Comparison of ENCODE assay signal across 8 mouse cellular contexts in genomic region chr8:80811591-80811991, GRCm38 (mm10).
DNase-seq lines count a peak whose midpoint lies in the region; ATAC-seq and TF ChIP-seq lines count a peak whose summit lies in the region.
"Had no signal": no experiment of that assay in that cellular context is flagged by ENCODE, and none has a peak within 500 bp of the region (broad histone marks: within the 10 kb centered on the region; RNA-seq: fewer than 3 reads in every experiment).

No protein-coding gene starts in this region.

- H3K9me3 ChIP-seq in lung, postnatal 0 days (ENCODE audit: low read length): no peaks in the 10 kb centered on the region
- H3K9me3 ChIP-seq in kidney, embryonic 16.5 days (ENCODE audit: low read length): no peaks in the 10 kb centered on the region
- no peaks in the 10 kb centered on the region for H3K9me3 ChIP-seq in stomach, embryonic 16.5 days (replicated peaks; ENCODE audit: control insufficient read depth, low read length)
- H3K9me3 ChIP-seq in forebrain, embryonic 16.5 days (ENCODE audit: control insufficient read depth, low read length): no peaks in the 10 kb centered on the region
- H3K9me3 ChIP-seq: forebrain, embryonic 12.5 days had no signal

- no peak overlapping the region for H3K4me2 ChIP-seq in lung, postnatal 0 days (replicated peaks; ENCODE audit: low read depth, low read length)
- H3K4me2 ChIP-seq in kidney, embryonic 16.5 days (replicated peaks; ENCODE audit: low read depth, low read length): no peak overlapping the region
- no peak overlapping the region for H3K4me2 ChIP-seq in stomach, embryonic 16.5 days (ENCODE audit: low read depth, low read length)
- no peak overlapping the region for H3K4me2 ChIP-seq in forebrain, embryonic 16.5 days (ENCODE audit: low read length)
- H3K4me2 ChIP-seq: forebrain, embryonic 12.5 days had no signal

- no peaks in the 10 kb centered on the region for H3K36me3 ChIP-seq in lung, postnatal 0 days (ENCODE audit: insufficient read depth, low read length)
- no peaks in the 10 kb centered on the region for H3K36me3 ChIP-seq in kidney, embryonic 16.5 days (ENCODE audit: insufficient read depth, low read length)
- peaks cover 2% of the 10 kb centered on the region; the same call in 1 of the 2 replicates for H3K36me3 ChIP-seq in stomach, embryonic 16.5 days (ENCODE audit: control insufficient read depth, insufficient read depth, low read length)
- no peaks in the 10 kb centered on the region for H3K36me3 ChIP-seq in forebrain, embryonic 16.5 days (ENCODE audit: control insufficient read depth, insufficient read depth)
- H3K36me3 ChIP-seq: forebrain, embryonic 12.5 days had no signal

- peak overlapping the region; percentile 44; the same call in 1 of the 2 replicates for H3K27ac ChIP-seq in lung, postnatal 0 days (ENCODE audit: low read length)
- H3K27ac ChIP-seq in kidney, embryonic 16.5 days (ENCODE audit: low read length): peak overlapping the region; percentile 70
- peak overlapping the region; percentile 43 for H3K27ac ChIP-seq in stomach, embryonic 16.5 days (ENCODE audit: low read length)
- H3K27ac ChIP-seq in forebrain, embryonic 16.5 days (ENCODE audit: low read length): no peak overlapping the region
- H3K27ac ChIP-seq: forebrain, embryonic 12.5 days had no signal

- peak; percentile 41 for ATAC-seq in lung, postnatal 0 days
- 0 out of 2 replicates have a peak, but pooled peaks have one; percentile 21 for ATAC-seq in kidney, embryonic 16.5 days (ENCODE audit: low FRiP score, low TSS enrichment)
- ATAC-seq in stomach, embryonic 16.5 days (ENCODE audit: insufficient read depth, low FRiP score): no peak
- no peak for ATAC-seq in forebrain, embryonic 16.5 days

- no peak for TF ChIP-seq CTCF in lung, postnatal 0 days (IDR thresholded peaks at IDR 0.05)

- H3K27me3 ChIP-seq in lung, postnatal 0 days (replicated peaks; ENCODE audit: insufficient read depth, low read length): no peaks in the 10 kb centered on the region
- no peaks in the 10 kb centered on the region for H3K27me3 ChIP-seq in kidney, embryonic 16.5 days (ENCODE audit: insufficient read depth, low read length)
- no peaks in the 10 kb centered on the region for H3K27me3 ChIP-seq in stomach, embryonic 16.5 days (ENCODE audit: control insufficient read depth, insufficient read depth, low read length)
- no peaks in the 10 kb centered on the region for H3K27me3 ChIP-seq in forebrain, embryonic 16.5 days (replicated peaks; ENCODE audit: control insufficient read depth, insufficient read depth, low read length)
- H3K27me3 ChIP-seq: forebrain, embryonic 12.5 days had no signal

- DNase-seq in lung, postnatal 0 days (ENCODE audit: low spot score): peak; percentile 71
- DNase-seq in lung, postnatal 4 days: no peak
- peak; percentile 68 to 72 for DNase-seq in heart, adult 9 months (ENCODE audit: low spot score in 2 of 2)
- DNase-seq in left cerebral cortex, adult 9 months (ENCODE audit: low spot score in 2 of 2): no peak

- H3K4me3 ChIP-seq in lung, postnatal 0 days (ENCODE audit: low read depth, low read length): no peak overlapping the region
- H3K4me3 ChIP-seq in kidney, embryonic 16.5 days (ENCODE audit: low read length): no peak overlapping the region
- H3K4me3 ChIP-seq in stomach, embryonic 16.5 days (replicated peaks; ENCODE audit: low read length): no peak overlapping the region
- H3K4me3 ChIP-seq in forebrain, embryonic 16.5 days (replicated peaks; ENCODE audit: low read length): no peak overlapping the region
- H3K4me3 ChIP-seq: forebrain, embryonic 12.5 days had no signal

- no peak for TF ChIP-seq EP300 in lung, postnatal 0 days (IDR thresholded peaks at IDR 0.05)

- H3K4me1 ChIP-seq in lung, postnatal 0 days (ENCODE audit: insufficient read depth, low read depth, low read length): peaks cover 36% of the 10 kb centered on the region
- peaks cover 31% of the 10 kb centered on the region for H3K4me1 ChIP-seq in kidney, embryonic 16.5 days (ENCODE audit: insufficient read depth, low read length)
- H3K4me1 ChIP-seq in stomach, embryonic 16.5 days (ENCODE audit: control insufficient read depth, insufficient read depth, low read length): peaks cover 30% of the 10 kb centered on the region
- H3K4me1 ChIP-seq in forebrain, embryonic 16.5 days (replicated peaks; ENCODE audit: control insufficient read depth, insufficient read depth, low read length): peaks cover 26% of the 10 kb centered on the region

- WGBS in lung, postnatal 0 days: 25% methylated on average over 4 of the region's 4 CpGs
- WGBS in kidney, embryonic 16.5 days: 37% methylated on average over 4 of the region's 4 CpGs
- WGBS in stomach, embryonic 16.5 days: 56% methylated on average over 4 of the region's 4 CpGs
- 71% methylated on average over 4 of the region's 4 CpGs for WGBS in forebrain, embryonic 16.5 days

- no peak overlapping the region for H3K9ac ChIP-seq in lung, postnatal 0 days (replicated peaks; ENCODE audit: low read depth)
- H3K9ac ChIP-seq in kidney, embryonic 16.5 days (replicated peaks; ENCODE audit: low read length): no peak overlapping the region
- H3K9ac ChIP-seq in stomach, embryonic 16.5 days (ENCODE audit: low read length): no peak overlapping the region
- H3K9ac ChIP-seq in forebrain, embryonic 16.5 days (replicated peaks; ENCODE audit: low read depth, low read length): no peak overlapping the region
- H3K9ac ChIP-seq: forebrain, embryonic 12.5 days had no signal

Comparison
In these comparisons a context has a peak if more than half of its experiments do, and no peak if none do; other contexts are left out.
1. DNase-seq: peak in lung, postnatal 0 days (single experiment) and heart, adult 9 months (2 of 2); none in lung, postnatal 4 days (0 of 2) and left cerebral cortex, adult 9 months (0 of 2).
2. ATAC-seq: peak in lung, postnatal 0 days (single experiment) and kidney, embryonic 16.5 days (single experiment); none in stomach, embryonic 16.5 days (single experiment) and forebrain, embryonic 16.5 days (single experiment).